Comparison of ENCODE assay signal across 9 mouse cellular contexts in genomic region chr7:19809369-19809768, GRCm38 (mm10). TPM values are rescaled to one million over a fixed set of nuclear protein-coding genes. Genes with fewer than 3 reads are reported as not detected.
A peak's percentile ranks its signal among the peaks of the same experiment; 100 is the strongest.
DNase-seq lines count a peak whose midpoint lies in the region; ATAC-seq and TF ChIP-seq lines count a peak whose summit lies in the region.
"Had no signal": no experiment of that assay in that cellular context is flagged by ENCODE, and none has a peak within 500 bp of the region (broad histone marks: within the 10 kb centered on the region; RNA-seq: fewer than 3 reads in every experiment).

No protein-coding gene starts in this region.

- no peak for DNase-seq in lung, postnatal 10 days
- peak; percentile 63 for DNase-seq in embryonic facial prominence, embryonic 10.5 days (ENCODE audit: low spot score)
- DNase-seq in thymus, postnatal 10 days (ENCODE audit: low spot score in 2 of 2) = no peak
- DNase-seq in thymus, adult 2 months = no peak
- DNase-seq in ovary, postnatal 14 days (ENCODE audit: low spot score) = no peak

- H3K9me3 ChIP-seq in lung, embryonic 15.5 days = no peaks in the 10 kb centered on the region
- no peaks in the 10 kb centered on the region for H3K9me3 ChIP-seq in embryonic facial prominence, embryonic 10.5 days
- peaks cover 7% of the 10 kb centered on the region for H3K9me3 ChIP-seq in hindbrain, embryonic 13.5 days
- no peaks in the 10 kb centered on the region for H3K9me3 ChIP-seq in liver, embryonic 16.5 days (replicated peaks; ENCODE audit: control insufficient read depth, low read length)

- 0 out of 2 replicates have a peak, but pooled peaks have one; percentile 27 for ATAC-seq in lung, embryonic 15.5 days (ENCODE audit: borderline replicate concordance, extremely low read depth, low FRiP score, low TSS enrichment)
- ATAC-seq in hindbrain, embryonic 13.5 days (ENCODE audit: low FRiP score) = peak; percentile 64
- no peak for ATAC-seq in liver, embryonic 16.5 days (ENCODE audit: low read depth)

- H3K27me3 ChIP-seq in lung, embryonic 15.5 days = peaks cover 36% of the 10 kb centered on the region
- H3K27me3 ChIP-seq in embryonic facial prominence, embryonic 10.5 days (replicated peaks; ENCODE audit: low read depth, poor library complexity, severe bottlenecking) = peaks cover 74% of the 10 kb centered on the region
- peaks cover 67% of the 10 kb centered on the region for H3K27me3 ChIP-seq in hindbrain, embryonic 13.5 days
- no peaks in the 10 kb centered on the region for H3K27me3 ChIP-seq in liver, embryonic 16.5 days (ENCODE audit: control insufficient read depth, insufficient read depth, low read depth, low read length)
- no peaks in the 10 kb centered on the region for H3K27me3 ChIP-seq in thymus, adult 2 months (ENCODE audit: control insufficient read depth, insufficient read depth, low read length)

- no peaks in the 10 kb centered on the region for H3K36me3 ChIP-seq in lung, embryonic 15.5 days
- no peaks in the 10 kb centered on the region for H3K36me3 ChIP-seq in embryonic facial prominence, embryonic 10.5 days (replicated peaks)
- no peaks in the 10 kb centered on the region for H3K36me3 ChIP-seq in hindbrain, embryonic 13.5 days
- no peaks in the 10 kb centered on the region for H3K36me3 ChIP-seq in liver, embryonic 16.5 days (ENCODE audit: control insufficient read depth, insufficient read depth)
- no peaks in the 10 kb centered on the region for H3K36me3 ChIP-seq in thymus, adult 2 months (ENCODE audit: control insufficient read depth, insufficient read depth, low read length)

- H3K4me3 ChIP-seq in lung, embryonic 15.5 days = peak overlapping the region; percentile 7
- H3K4me3 ChIP-seq in embryonic facial prominence, embryonic 10.5 days = peak overlapping the region; percentile 49
- peak overlapping the region; percentile 30 for H3K4me3 ChIP-seq in hindbrain, embryonic 13.5 days
- no peak overlapping the region for H3K4me3 ChIP-seq in liver, embryonic 16.5 days (ENCODE audit: low read depth, low read length)
- no peak overlapping the region for H3K4me3 ChIP-seq in thymus, adult 2 months (ENCODE audit: control insufficient read depth, insufficient read depth, low read length)

- H3K27ac ChIP-seq in lung, embryonic 15.5 days = no peak overlapping the region
- H3K27ac ChIP-seq in embryonic facial prominence, embryonic 10.5 days (replicated peaks) = no peak overlapping the region
- no peak overlapping the region for H3K27ac ChIP-seq in hindbrain, embryonic 13.5 days
- no peak overlapping the region for H3K27ac ChIP-seq in liver, embryonic 16.5 days (ENCODE audit: low read length)
- H3K27ac ChIP-seq in thymus, adult 2 months (ENCODE audit: control insufficient read depth, insufficient read depth, low read length) = no peak overlapping the region

- 8% methylated on average over 27 of the region's 27 CpGs for WGBS in lung, embryonic 15.5 days
- 2% methylated on average over 27 of the region's 27 CpGs for WGBS in embryonic facial prominence, embryonic 10.5 days
- 3% methylated on average over 27 of the region's 27 CpGs for WGBS in hindbrain, embryonic 13.5 days
- WGBS in liver, embryonic 16.5 days (ENCODE audit: insufficient replicate concordance) = 35% methylated on average over 27 of the region's 27 CpGs
- WGBS in thymus, adult 2 months = 94% methylated on average over 27 of the region's 27 CpGs

- TF ChIP-seq POLR2A in thymus, adult 2 months (IDR thresholded peaks at IDR 0.05; ENCODE audit: control insufficient read depth, extremely low read depth, insufficient read depth, low read length, poor library complexity) = no peak

- TF ChIP-seq CTCF in thymus, adult 2 months (IDR thresholded peaks at IDR 0.05; ENCODE audit: borderline replicate concordance, control insufficient read depth, extremely low read depth, insufficient read depth, low read length, poor library complexity) = no peak

- no peak overlapping the region for H3K9ac ChIP-seq in lung, embryonic 15.5 days
- H3K9ac ChIP-seq in hindbrain, embryonic 13.5 days = peak overlapping the region; percentile 61; the same call in 1 of the 2 replicates
- H3K9ac ChIP-seq in liver, embryonic 16.5 days (ENCODE audit: low read depth, low read length) = no peak overlapping the region

- peaks cover 8% of the 10 kb centered on the region; the same call in 1 of the 2 replicates for H3K4me1 ChIP-seq in lung, embryonic 15.5 days
- peaks cover 18% of the 10 kb centered on the region for H3K4me1 ChIP-seq in embryonic facial prominence, embryonic 10.5 days
- H3K4me1 ChIP-seq in hindbrain, embryonic 13.5 days (replicated peaks) = peaks cover 12% of the 10 kb centered on the region
- peaks cover 2% of the 10 kb centered on the region for H3K4me1 ChIP-seq in liver, embryonic 16.5 days (ENCODE audit: control insufficient read depth, low read depth, low read length)
- H3K4me1 ChIP-seq in thymus, adult 2 months (replicated peaks; ENCODE audit: control insufficient read depth, insufficient read depth, low read length) = no peaks in the 10 kb centered on the region; the same call in 1 of the 2 replicates

- H3K4me2 ChIP-seq in lung, embryonic 15.5 days = peak overlapping the region; percentile 40
- H3K4me2 ChIP-seq in hindbrain, embryonic 13.5 days = peak overlapping the region; percentile 49
- H3K4me2 ChIP-seq in liver, embryonic 16.5 days (ENCODE audit: low read depth, low read length) = 0 out of 2 replicates have a peak overlapping the region, but pooled peaks have one; percentile 6

RNA-seq across cellular contexts. Expression of gene Cblc, which starts 12.8 kb away (rescaled TPM):
- polyA plus RNA-seq in lung, embryonic 15.5 days (2015; fragmentation: Nextera tagmentation; extraction: Ambion mirVana) = 15.2 and 16.1 TPM in 2 replicates
- polyA plus RNA-seq in embryonic facial prominence, embryonic 10.5 days (2016; fragmentation: Nextera tagmentation; extraction: Ambion mirVana) = 1.9 and 2.9 TPM in 2 replicates
- polyA plus RNA-seq in hindbrain, embryonic 13.5 days (2015; fragmentation: Nextera tagmentation; extraction: Ambion mirVana) = not detected in 2 replicates
- 4.7 and 5.4 TPM in 2 replicates for polyA plus RNA-seq in liver, embryonic 16.5 days (2015; fragmentation: Nextera tagmentation; extraction: Ambion mirVana)
- polyA plus RNA-seq in thymus, adult 2 months (2012; rRNA removed) = 2.4 and 2.8 TPM in 2 replicates

RNA-seq across cellular contexts. Expression of gene Bcl3, which starts 13.2 kb away (rescaled TPM):
- polyA plus RNA-seq in lung, embryonic 15.5 days (2015; fragmentation: Nextera tagmentation; extraction: Ambion mirVana) = 4.3 and 4.7 TPM in 2 replicates
- polyA plus RNA-seq in embryonic facial prominence, embryonic 10.5 days (2016; fragmentation: Nextera tagmentation; extraction: Ambion mirVana) = 1.7 TPM in 2 replicates
- 0.60 and 1.5 TPM in 2 replicates for polyA plus RNA-seq in hindbrain, embryonic 13.5 days (2015; fragmentation: Nextera tagmentation; extraction: Ambion mirVana)
- polyA plus RNA-seq in liver, embryonic 16.5 days (2015; fragmentation: Nextera tagmentation; extraction: Ambion mirVana) = 4.1 and 4.4 TPM in 2 replicates
- polyA plus RNA-seq in thymus, adult 2 months (2012; rRNA removed) = 54.4 and 67.2 TPM in 2 replicates

RNA-seq across cellular contexts. Expression of gene Bcam, which starts 38.6 kb away (rescaled TPM):
- 313 and 345 TPM in 2 replicates for polyA plus RNA-seq in lung, embryonic 15.5 days (2015; fragmentation: Nextera tagmentation; extraction: Ambion mirVana)
- 68.3 and 79.4 TPM in 2 replicates for polyA plus RNA-seq in embryonic facial prominence, embryonic 10.5 days (2016; fragmentation: Nextera tagmentation; extraction: Ambion mirVana)
- polyA plus RNA-seq in hindbrain, embryonic 13.5 days (2015; fragmentation: Nextera tagmentation; extraction: Ambion mirVana) = 8.1 and 10.7 TPM in 2 replicates
- 7.4 and 9.7 TPM in 2 replicates for polyA plus RNA-seq in liver, embryonic 16.5 days (2015; fragmentation: Nextera tagmentation; extraction: Ambion mirVana)
- polyA plus RNA-seq in thymus, adult 2 months (2012; rRNA removed) = 36.4 and 55.5 TPM in 2 replicates

RNA-seq across cellular contexts. Expression of gene Gm19345, which starts 42.4 kb away (rescaled TPM):
- 0.16 TPM in 1 of 2 replicates, not detected in the other for polyA plus RNA-seq in lung, embryonic 15.5 days (2015; fragmentation: Nextera tagmentation; extraction: Ambion mirVana)
- polyA plus RNA-seq in embryonic facial prominence, embryonic 10.5 days (2016; fragmentation: Nextera tagmentation; extraction: Ambion mirVana) = not detected in 2 replicates
- 7.6 and 9.3 TPM in 2 replicates for polyA plus RNA-seq in hindbrain, embryonic 13.5 days (2015; fragmentation: Nextera tagmentation; extraction: Ambion mirVana)
- 0.08 TPM in 1 of 2 replicates, not detected in the other for polyA plus RNA-seq in liver, embryonic 16.5 days (2015; fragmentation: Nextera tagmentation; extraction: Ambion mirVana)
- polyA plus RNA-seq in thymus, adult 2 months (2012; rRNA removed) = 0.36 and 0.57 TPM in 2 replicates
- polyA plus RNA-seq: spleen, adult 2 months had no signal

RNA-seq across cellular contexts. Expression of gene Ceacam16, which starts 51.7 kb away (rescaled TPM):
- polyA plus RNA-seq in lung, embryonic 15.5 days (2015; fragmentation: Nextera tagmentation; extraction: Ambion mirVana) = not detected in 2 replicates
- not detected in 2 replicates for polyA plus RNA-seq in embryonic facial prominence, embryonic 10.5 days (2016; fragmentation: Nextera tagmentation; extraction: Ambion mirVana)
- 0.48 and 0.58 TPM in 2 replicates for polyA plus RNA-seq in hindbrain, embryonic 13.5 days (2015; fragmentation: Nextera tagmentation; extraction: Ambion mirVana)
- not detected in 2 replicates for polyA plus RNA-seq in liver, embryonic 16.5 days (2015; fragmentation: Nextera tagmentation; extraction: Ambion mirVana)
- polyA plus RNA-seq in thymus, adult 2 months (2012; rRNA removed) = 3.3 and 3.9 TPM in 2 replicates

Comparison
In these comparisons a context has a peak if more than half of its experiments do, and no peak if none do; other contexts are left out.
1. H3K4me3 ChIP-seq: peak in lung, embryonic 15.5 days (single experiment), embryonic facial prominence, embryonic 10.5 days (single experiment) and hindbrain, embryonic 13.5 days (single experiment); none in liver, embryonic 16.5 days (single experiment) and thymus, adult 2 months (single experiment).
2. Peak in every context shown above with its lines, with median percentiles within 50 percentile points of each other: H3K4me2 ChIP-seq.